Mouse (Mus musculus) ES-E14 (cell line): ENCODE measurements around the gene Nos2.

Experiments used
- CHD2 ChIP-seq: IDR thresholded peaks from 2 replicates; pipeline ENCODE4 v1.6.1; 2014; ENCODE audit warnings: mild to moderate bottlenecking, low read depth, low read length, inconsistent platforms
- MAFK ChIP-seq: IDR thresholded peaks from 2 replicates; pipeline ENCODE4 v1.6.1; 2014; ENCODE audit warnings: mild to moderate bottlenecking, low read depth, low read length, inconsistent platforms; ENCODE audit not compliant: insufficient read depth
- ZNF384 ChIP-seq: IDR thresholded peaks from 2 replicates; pipeline ENCODE4 v1.6.1; 2012; ENCODE audit warnings: low read depth, low read length, inconsistent platforms

DNA sequence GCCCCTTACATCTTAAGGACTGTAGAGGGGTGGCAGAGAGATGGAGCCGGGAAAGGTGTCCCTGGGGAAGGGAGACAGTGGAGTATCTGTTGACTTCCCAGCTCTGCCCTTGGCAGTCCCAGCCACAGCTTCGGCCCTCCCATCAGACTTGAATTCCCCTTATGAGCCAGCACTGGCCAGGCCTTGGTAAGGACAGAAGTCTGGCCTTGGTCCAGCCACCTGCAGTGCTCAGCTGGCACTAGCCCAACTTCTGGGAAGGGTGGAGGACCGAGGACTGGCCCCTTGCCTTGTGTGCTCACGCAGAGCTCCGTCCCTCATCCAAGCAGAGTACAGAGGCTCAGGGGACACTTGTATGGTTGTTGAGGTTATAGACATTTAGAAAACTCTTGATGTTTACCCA, 8.8 kb downstream of the Nos2 start:
- no peak for TF ChIP-seq ZNF384
- TF ChIP-seq MAFK: no peak
- no peak for TF ChIP-seq CHD2
